8 mouse cellular contexts compared by ENCODE assay signal in genomic region chr6:89584634-89585409, GRCm38 (mm10). TPM values are rescaled to one million over a fixed set of nuclear protein-coding genes. Genes with fewer than 3 reads are reported as not detected.
DNase-seq lines count a peak whose midpoint lies in the region; ATAC-seq lines count a peak whose summit lies in the region.

No protein-coding gene starts in this region.

- H3K27ac ChIP-seq in neural tube, embryonic 15.5 days (replicated peaks): no peak overlapping the region
- no peak overlapping the region for H3K27ac ChIP-seq in limb, embryonic 11.5 days (replicated peaks; ENCODE audit: low read depth, low read length)

- no peaks in the 10 kb centered on the region for H3K36me3 ChIP-seq in neural tube, embryonic 15.5 days
- H3K36me3 ChIP-seq in limb, embryonic 11.5 days (ENCODE audit: control insufficient read depth, insufficient read depth, low read length): no peaks in the 10 kb centered on the region

- 8% methylated on average over 5 of the region's 5 CpGs for WGBS in neural tube, embryonic 15.5 days
- 11% methylated on average over 5 of the region's 5 CpGs for WGBS in limb, embryonic 11.5 days

- H3K4me1 ChIP-seq in neural tube, embryonic 15.5 days: peaks cover 16% of the 10 kb centered on the region
- peaks cover 11% of the 10 kb centered on the region for H3K4me1 ChIP-seq in limb, embryonic 11.5 days (ENCODE audit: control insufficient read depth, insufficient read depth, low read length)

- no peak for ATAC-seq in neural tube, embryonic 15.5 days (ENCODE audit: low FRiP score)
- ATAC-seq in limb, embryonic 11.5 days (ENCODE audit: insufficient number of reproducible peaks, low FRiP score, low TSS enrichment, low read depth): peak; percentile 79

- no peaks in the 10 kb centered on the region for H3K9me3 ChIP-seq in neural tube, embryonic 15.5 days (replicated peaks)
- H3K9me3 ChIP-seq in limb, embryonic 11.5 days (ENCODE audit: control insufficient read depth, low read length): no peaks in the 10 kb centered on the region

- peak; percentile 17 for DNase-seq in neural tube, embryonic 10.5 days (ENCODE audit: extremely low spot score, low spot score)
- DNase-seq in frontal cortex, postnatal 25 days (ENCODE audit: low spot score in 2 of 2): peak; percentile 20 to 36
- DNase-seq in limb, embryonic 11.5 days (ENCODE audit: low spot score): peak; percentile 57
- DNase-seq in skeletal muscle tissue, adult 2 months (ENCODE audit: low read depth, low spot score): peak; percentile 70
- no peak for DNase-seq in lung, postnatal 4 days
- no peak for DNase-seq in c-Kit-positive CD71-positive TER-119-positive erythroid progenitor cells, embryonic 14.5 days (ENCODE audit: low spot score)
- no peak for DNase-seq in lung, postnatal 36 days

- no peak overlapping the region for H3K4me3 ChIP-seq in neural tube, embryonic 15.5 days (replicated peaks)
- no peak overlapping the region for H3K4me3 ChIP-seq in limb, embryonic 11.5 days (ENCODE audit: low read depth, low read length)

- H3K9ac ChIP-seq in neural tube, embryonic 15.5 days (replicated peaks): no peak overlapping the region
- H3K9ac ChIP-seq in limb, embryonic 11.5 days (ENCODE audit: low read length): no peak overlapping the region

- H3K27me3 ChIP-seq in neural tube, embryonic 15.5 days (replicated peaks): no peaks in the 10 kb centered on the region
- H3K27me3 ChIP-seq in limb, embryonic 11.5 days (ENCODE audit: control insufficient read depth, insufficient read depth, low read length): no peaks in the 10 kb centered on the region

- H3K4me2 ChIP-seq in neural tube, embryonic 15.5 days: no peak overlapping the region
- H3K4me2 ChIP-seq in limb, embryonic 11.5 days (ENCODE audit: low read depth, severe bottlenecking): no peak overlapping the region

RNA-seq across cellular contexts. Expression of gene Chchd6, which starts 10.6 kb away (rescaled TPM):
- 155 and 174 TPM in 2 replicates for polyA plus RNA-seq in neural tube, embryonic 15.5 days (2015; fragmentation: Nextera tagmentation; extraction: Ambion mirVana)
- 61.8 and 66.9 TPM in 2 replicates for polyA plus RNA-seq in limb, embryonic 11.5 days (2014; fragmentation: Nextera tagmentation; extraction: Ambion mirVana)

RNA-seq across cellular contexts. Expression of gene Txnrd3, which starts 59.0 kb away (rescaled TPM):
- 11.6 and 12.7 TPM in 2 replicates for polyA plus RNA-seq in neural tube, embryonic 15.5 days (2015; fragmentation: Nextera tagmentation; extraction: Ambion mirVana)
- 9.0 and 10.4 TPM in 2 replicates for polyA plus RNA-seq in limb, embryonic 11.5 days (2014; fragmentation: Nextera tagmentation; extraction: Ambion mirVana)

Comparison
In these comparisons a context has a peak if more than half of its experiments do, and no peak if none do; other contexts are left out.
1. DNase-seq: peak in neural tube, embryonic 10.5 days (single experiment), frontal cortex, postnatal 25 days (2 of 2), limb, embryonic 11.5 days (single experiment) and skeletal muscle tissue, adult 2 months (single experiment); none in lung, postnatal 4 days (0 of 2), c-Kit-positive CD71-positive TER-119-positive erythroid progenitor cells, embryonic 14.5 days (single experiment) and lung, postnatal 36 days (single experiment).